Mouse (Mus musculus): ENCODE data around the gene Farsb.

GRCm38 (mm10) chr1:78448091-78448490, 40.6 kb downstream of the Farsb start:
- TF ChIP-seq GATA1 (IDR thresholded peaks at IDR 0.05; ENCODE audit: borderline replicate concordance, low read length): no peak
- TF ChIP-seq FLI1 (IDR thresholded peaks at IDR 0.05; ENCODE audit: low read length): no peak

Data from megakaryocyte, embryonic 14.5 days (primary cell).